ENCODE assay signal across 9 mouse cellular contexts in genomic region chr8:120485116-120485515, GRCm38 (mm10).
DNase-seq lines count a peak whose midpoint lies in the region; ATAC-seq and TF ChIP-seq lines count a peak whose summit lies in the region.
"Had no signal": no experiment of that assay in that cellular context is flagged by ENCODE, and none has a peak within 500 bp of the region (broad histone marks: within the 10 kb centered on the region; RNA-seq: fewer than 3 reads in every experiment).

No protein-coding gene starts in this region.

- TF ChIP-seq POLR2A in heart, adult 2 months (IDR thresholded peaks at IDR 0.05; ENCODE audit: insufficient read depth, low read depth, low read length) = no peak

- H3K27me3 ChIP-seq in heart, embryonic 13.5 days (replicated peaks) = no peaks in the 10 kb centered on the region
- no peaks in the 10 kb centered on the region for H3K27me3 ChIP-seq in heart, adult 2 months (ENCODE audit: control insufficient read depth, insufficient read depth, low read length)
- H3K27me3 ChIP-seq in G1E (ENCODE audit: insufficient read depth, low read length) = peaks cover 37% of the 10 kb centered on the region
- H3K27me3 ChIP-seq in forebrain, embryonic 12.5 days = peaks cover 14% of the 10 kb centered on the region
- no peaks in the 10 kb centered on the region for H3K27me3 ChIP-seq in liver, embryonic 12.5 days (replicated peaks)

- no peaks in the 10 kb centered on the region for H3K79me2 ChIP-seq in heart, adult 2 months (replicated peaks; ENCODE audit: control insufficient read depth, insufficient read depth, low read length)

- 61% methylated on average over 6 of the region's 6 CpGs for WGBS in heart, embryonic 13.5 days
- WGBS in heart, adult 2 months = 47% methylated on average over 6 of the region's 6 CpGs
- 42% methylated on average over 6 of the region's 6 CpGs for WGBS in forebrain, embryonic 12.5 days
- WGBS in liver, embryonic 12.5 days (ENCODE audit: insufficient replicate concordance) = 20% methylated on average over 6 of the region's 6 CpGs

- H3K4me3 ChIP-seq in heart, embryonic 13.5 days = no peak overlapping the region
- no peak overlapping the region for H3K4me3 ChIP-seq in heart, adult 2 months
- peak overlapping the region; percentile 41; the same call in 1 of the 2 replicates for H3K4me3 ChIP-seq in G1E (ENCODE audit: low read depth, low read length)
- H3K4me3 ChIP-seq in forebrain, embryonic 12.5 days (replicated peaks) = no peak overlapping the region
- peak overlapping the region; percentile 97; the same call in 1 of the 2 replicates for H3K4me3 ChIP-seq in liver, embryonic 12.5 days

- H3K9ac ChIP-seq in heart, embryonic 13.5 days = peak overlapping the region; percentile 37; the same call in 1 of the 2 replicates
- no peak overlapping the region for H3K9ac ChIP-seq in heart, adult 2 months (ENCODE audit: low read depth, low read length)
- H3K9ac ChIP-seq in forebrain, embryonic 12.5 days = 0 out of 2 replicates have a peak overlapping the region, but pooled peaks have one; percentile 29
- H3K9ac ChIP-seq in liver, embryonic 12.5 days = peak overlapping the region; percentile 97

- H3K36me3 ChIP-seq in heart, embryonic 13.5 days = no peaks in the 10 kb centered on the region
- no peaks in the 10 kb centered on the region for H3K36me3 ChIP-seq in heart, adult 2 months (ENCODE audit: control insufficient read depth, insufficient read depth, low read length)
- no peaks in the 10 kb centered on the region for H3K36me3 ChIP-seq in G1E (replicated peaks)
- no peaks in the 10 kb centered on the region for H3K36me3 ChIP-seq in forebrain, embryonic 12.5 days (replicated peaks)
- no peaks in the 10 kb centered on the region for H3K36me3 ChIP-seq in liver, embryonic 12.5 days

- peak overlapping the region; percentile 51 for H3K27ac ChIP-seq in heart, embryonic 13.5 days (replicated peaks)
- H3K27ac ChIP-seq in heart, adult 2 months = no peak overlapping the region; the same call in 1 of the 2 replicates
- peak overlapping the region; percentile 57 for H3K27ac ChIP-seq in forebrain, embryonic 12.5 days
- H3K27ac ChIP-seq in liver, embryonic 12.5 days = peak overlapping the region; percentile 100

- peaks cover 53% of the 10 kb centered on the region for H3K4me1 ChIP-seq in heart, embryonic 13.5 days
- peaks cover 15% of the 10 kb centered on the region for H3K4me1 ChIP-seq in heart, adult 2 months (ENCODE audit: control insufficient read depth, insufficient read depth, low read length)
- H3K4me1 ChIP-seq in G1E (ENCODE audit: insufficient read depth, low read depth, low read length) = peaks cover 68% of the 10 kb centered on the region
- peaks cover 47% of the 10 kb centered on the region for H3K4me1 ChIP-seq in forebrain, embryonic 12.5 days
- peaks cover 75% of the 10 kb centered on the region for H3K4me1 ChIP-seq in liver, embryonic 12.5 days

- DNase-seq in heart, adult 2 months = no peak
- DNase-seq in G1E (ENCODE audit: low spot score) = no peak
- no peak for DNase-seq in embryo, embryonic 10 days (ENCODE audit: low spot score)
- DNase-seq in right cerebral cortex, postnatal 25 days = no peak
- DNase-seq in adrenal gland, postnatal 25 days = no peak
- DNase-seq: adrenal gland, postnatal 10 days had no signal

- TF ChIP-seq EP300 in heart, adult 2 months (IDR thresholded peaks at IDR 0.05; ENCODE audit: insufficient read depth, low read depth, low read length) = no peak

- no peaks in the 10 kb centered on the region for H3K9me3 ChIP-seq in heart, embryonic 13.5 days
- H3K9me3 ChIP-seq in G1E (replicated peaks) = no peaks in the 10 kb centered on the region
- H3K9me3 ChIP-seq in forebrain, embryonic 12.5 days = no peaks in the 10 kb centered on the region
- no peaks in the 10 kb centered on the region for H3K9me3 ChIP-seq in liver, embryonic 12.5 days (replicated peaks)

- ATAC-seq in heart, embryonic 13.5 days (ENCODE audit: extremely low read depth, insufficient number of reproducible peaks, low FRiP score, low TSS enrichment) = no peak
- ATAC-seq in G1E (ENCODE audit: extremely low read depth, insufficient number of reproducible peaks, low FRiP score, poor library complexity, severe bottlenecking) = no peak
- no peak for ATAC-seq in forebrain, embryonic 12.5 days (ENCODE audit: low FRiP score)
- ATAC-seq in liver, embryonic 12.5 days = no peak; the same call in 1 of the 2 replicates

- intact Hi-C loops in heart, adult 2 months (cut with DNase I) = loop anchor here (5.0 kb wide), 2 partner anchors 68 to 298 kb away; no protein-coding TSS in a partner anchor

- no peak for TF ChIP-seq CTCF in heart, adult 2 months (IDR thresholded peaks at IDR 0.05)
- TF ChIP-seq CTCF in G1E (IDR thresholded peaks at IDR 0.05; ENCODE audit: low read depth, low read length) = no peak

- no peak overlapping the region for H3K4me2 ChIP-seq in heart, embryonic 13.5 days
- H3K4me2 ChIP-seq in forebrain, embryonic 12.5 days = 0 out of 2 replicates have a peak overlapping the region, but pooled peaks have one; percentile 96
- H3K4me2 ChIP-seq in liver, embryonic 12.5 days = peak overlapping the region; percentile 95

Comparison
In these comparisons a context has a peak if more than half of its experiments do, and no peak if none do; other contexts are left out.
1. H3K4me3 ChIP-seq: peak in G1E (single experiment) and liver, embryonic 12.5 days (single experiment); none in heart, embryonic 13.5 days (single experiment), heart, adult 2 months (single experiment) and forebrain, embryonic 12.5 days (single experiment).